Mouse (Mus musculus): Measurements from ENCODE around the gene Slc4a2. TPM values are rescaled to one million over a fixed set of nuclear protein-coding genes. Genes with fewer than 3 reads are reported as not detected.

The Slc4a2 gene
- total and polyA plus RNA-seq, 3 experiments = 20.0 to 25.5 (median 24.7) TPM

- ATAC-seq (ENCODE audit: extremely low read depth, insufficient number of reproducible peaks, low FRiP score, poor library complexity, severe bottlenecking) (no peak), DNase-seq (ENCODE audit: low spot score) (no peak)
- peaks cover 53% of the 10 kb centered on the region for H3K4me1 ChIP-seq (ENCODE audit: insufficient read depth, low read depth, low read length)
- no peak overlapping the region for H3K4me3 ChIP-seq (ENCODE audit: low read depth, low read length)
- H3K36me3 ChIP-seq (replicated peaks) = no peaks in the 10 kb centered on the region
- H3K9me3 ChIP-seq (replicated peaks) = no peaks in the 10 kb centered on the region
- TF ChIP-seq GATA2 (IDR thresholded peaks at IDR 0.05; ENCODE audit: borderline replicate concordance, low read depth, low read length) (no peak), TAL1 (conservative IDR thresholded peaks at IDR 0.05; ENCODE audit: low read depth, low read length) (no peak), GATA1 (IDR thresholded peaks at IDR 0.05; ENCODE audit: borderline replicate concordance, low read length) (no peak), CTCF (IDR thresholded peaks at IDR 0.05; ENCODE audit: low read depth, low read length) (no peak), POLR2AphosphoS5 (IDR thresholded peaks at IDR 0.05; ENCODE audit: insufficient replicate concordance, low read depth, low read length) (no peak)
- H3K27me3 ChIP-seq (ENCODE audit: insufficient read depth, low read length) = peaks cover 44% of the 10 kb centered on the region
Observed at GRCm38 (mm10) chr5:24381486-24381885, 42.2 kb upstream of the Slc4a2 start.

GRCm38 (mm10) chr5:24381988-24382387 lies 41.6 kb upstream of the Slc4a2 start:
- H3K9me3 ChIP-seq (replicated peaks) = no peaks in the 10 kb centered on the region
- ATAC-seq (ENCODE audit: extremely low read depth, insufficient number of reproducible peaks, low FRiP score, poor library complexity, severe bottlenecking) = no peak
- TF ChIP-seq POLR2AphosphoS5 (IDR thresholded peaks at IDR 0.05; ENCODE audit: insufficient replicate concordance, low read depth, low read length) (no peak), TAL1 (conservative IDR thresholded peaks at IDR 0.05; ENCODE audit: low read depth, low read length) (no peak), GATA1 (IDR thresholded peaks at IDR 0.05; ENCODE audit: borderline replicate concordance, low read length) (no peak), GATA2 (IDR thresholded peaks at IDR 0.05; ENCODE audit: borderline replicate concordance, low read depth, low read length) (no peak), CTCF (IDR thresholded peaks at IDR 0.05; ENCODE audit: low read depth, low read length) (no peak)
- H3K4me1 ChIP-seq (ENCODE audit: insufficient read depth, low read depth, low read length) = peaks cover 53% of the 10 kb centered on the region
- peaks cover 43% of the 10 kb centered on the region for H3K27me3 ChIP-seq (ENCODE audit: insufficient read depth, low read length)
- no peak for DNase-seq (ENCODE audit: low spot score)
- no peaks in the 10 kb centered on the region for H3K36me3 ChIP-seq (replicated peaks)
- no peak overlapping the region for H3K4me3 ChIP-seq (ENCODE audit: low read depth, low read length)

- Histone ChIP-seq H3K4me1 (ENCODE audit: insufficient read depth, low read depth, low read length) (peaks cover 59% of the 10 kb centered on the region), H3K27me3 (ENCODE audit: insufficient read depth, low read length) (peaks cover 43% of the 10 kb centered on the region), H3K36me3 (replicated peaks) (no peaks in the 10 kb centered on the region), H3K9me3 (replicated peaks) (peaks cover 11% of the 10 kb centered on the region), H3K4me3 (ENCODE audit: low read depth, low read length) (peak overlapping the region; percentile 76)
- peak; percentile 93 for ATAC-seq (ENCODE audit: extremely low read depth, insufficient number of reproducible peaks, low FRiP score, poor library complexity, severe bottlenecking)
- TF ChIP-seq GATA2 (IDR thresholded peaks at IDR 0.05; ENCODE audit: borderline replicate concordance, low read depth, low read length) (no peak), POLR2AphosphoS5 (IDR thresholded peaks at IDR 0.05; ENCODE audit: insufficient replicate concordance, low read depth, low read length) (no peak), TAL1 (conservative IDR thresholded peaks at IDR 0.05; ENCODE audit: low read depth, low read length) (no peak), GATA1 (IDR thresholded peaks at IDR 0.05; ENCODE audit: borderline replicate concordance, low read length) (no peak), CTCF (IDR thresholded peaks at IDR 0.05; ENCODE audit: low read depth, low read length) (no peak; the same call in 1 of the 2 replicates)
- peak; percentile 72 for DNase-seq (ENCODE audit: low spot score)
Observed at GRCm38 (mm10) chr5:24383026-24383859, 40.4 kb upstream of the Slc4a2 start.

DNA sequence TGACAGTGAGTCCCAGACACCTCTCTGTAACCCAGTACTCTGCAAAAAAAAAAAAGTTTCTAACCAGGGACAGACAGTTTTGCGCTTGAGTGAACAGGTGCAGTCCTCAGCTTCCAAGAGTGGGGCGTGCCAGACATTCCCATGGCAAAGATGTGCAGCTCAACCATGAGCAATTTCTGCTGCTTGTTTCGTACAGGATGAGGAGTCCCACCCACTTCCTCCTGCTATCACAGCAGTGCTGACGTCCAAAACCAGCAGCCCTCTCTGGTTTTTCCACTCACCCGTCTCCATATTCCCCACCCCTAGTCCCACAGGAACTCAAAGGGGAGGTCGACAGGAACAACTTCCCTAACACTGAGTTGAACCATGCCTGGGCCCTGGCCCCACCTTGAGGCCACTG lies 39.2 kb upstream of the Slc4a2 start:
- peaks cover 34% of the 10 kb centered on the region for H3K27me3 ChIP-seq (ENCODE audit: insufficient read depth, low read length)
- TF ChIP-seq TAL1 (conservative IDR thresholded peaks at IDR 0.05; ENCODE audit: low read depth, low read length) = no peak
- TF ChIP-seq GATA1 (IDR thresholded peaks at IDR 0.05; ENCODE audit: borderline replicate concordance, low read length) = no peak
- no peak for TF ChIP-seq POLR2AphosphoS5 (IDR thresholded peaks at IDR 0.05; ENCODE audit: insufficient replicate concordance, low read depth, low read length)
- TF ChIP-seq CTCF (IDR thresholded peaks at IDR 0.05; ENCODE audit: low read depth, low read length) = no peak
- no peak for TF ChIP-seq GATA2 (IDR thresholded peaks at IDR 0.05; ENCODE audit: borderline replicate concordance, low read depth, low read length)
- H3K4me1 ChIP-seq (ENCODE audit: insufficient read depth, low read depth, low read length) = peaks cover 70% of the 10 kb centered on the region
- DNase-seq (ENCODE audit: low spot score) (peak; percentile 24), ATAC-seq (ENCODE audit: extremely low read depth, insufficient number of reproducible peaks, low FRiP score, poor library complexity, severe bottlenecking) (no peak)
- H3K9me3 ChIP-seq (replicated peaks) = peaks cover 13% of the 10 kb centered on the region
- H3K36me3 ChIP-seq (replicated peaks) = no peaks in the 10 kb centered on the region
- peak overlapping the region; percentile 76; the same call in 1 of the 2 replicates for H3K4me3 ChIP-seq (ENCODE audit: low read depth, low read length)

- Histone ChIP-seq H3K9me3 (replicated peaks) (peaks cover 13% of the 10 kb centered on the region), H3K36me3 (replicated peaks) (no peaks in the 10 kb centered on the region), H3K4me3 (ENCODE audit: low read depth, low read length) (no peak overlapping the region), H3K4me1 (ENCODE audit: insufficient read depth, low read depth, low read length) (peaks cover 76% of the 10 kb centered on the region), H3K27me3 (ENCODE audit: insufficient read depth, low read length) (peaks cover 25% of the 10 kb centered on the region)
- no peak for ATAC-seq (ENCODE audit: extremely low read depth, insufficient number of reproducible peaks, low FRiP score, poor library complexity, severe bottlenecking)
- no peak for TF ChIP-seq POLR2AphosphoS5 (IDR thresholded peaks at IDR 0.05; ENCODE audit: insufficient replicate concordance, low read depth, low read length)
- TF ChIP-seq GATA2 (IDR thresholded peaks at IDR 0.05; ENCODE audit: borderline replicate concordance, low read depth, low read length) = no peak
- no peak for TF ChIP-seq GATA1 (IDR thresholded peaks at IDR 0.05; ENCODE audit: borderline replicate concordance, low read length)
- no peak for TF ChIP-seq TAL1 (conservative IDR thresholded peaks at IDR 0.05; ENCODE audit: low read depth, low read length)
- TF ChIP-seq CTCF (IDR thresholded peaks at IDR 0.05; ENCODE audit: low read depth, low read length) = no peak
- DNase-seq (ENCODE audit: low spot score) = no peak
Observed at GRCm38 (mm10) chr5:24385374-24385773, 38.3 kb upstream of the Slc4a2 start.

GRCm38 (mm10) chr5:24385887-24386550 lies 37.6 kb upstream of the Slc4a2 start:
- no peaks in the 10 kb centered on the region for H3K36me3 ChIP-seq (replicated peaks)
- TF ChIP-seq GATA1 (IDR thresholded peaks at IDR 0.05; ENCODE audit: borderline replicate concordance, low read length) (no peak), TAL1 (conservative IDR thresholded peaks at IDR 0.05; ENCODE audit: low read depth, low read length) (no peak), CTCF (IDR thresholded peaks at IDR 0.05; ENCODE audit: low read depth, low read length) (no peak), POLR2AphosphoS5 (IDR thresholded peaks at IDR 0.05; ENCODE audit: insufficient replicate concordance, low read depth, low read length) (no peak), GATA2 (IDR thresholded peaks at IDR 0.05; ENCODE audit: borderline replicate concordance, low read depth, low read length) (no peak)
- H3K4me3 ChIP-seq (ENCODE audit: low read depth, low read length) = no peak overlapping the region
- ATAC-seq (ENCODE audit: extremely low read depth, insufficient number of reproducible peaks, low FRiP score, poor library complexity, severe bottlenecking) (no peak), DNase-seq (ENCODE audit: low spot score) (no peak)
- H3K27me3 ChIP-seq (ENCODE audit: insufficient read depth, low read length) = peaks cover 25% of the 10 kb centered on the region
- H3K9me3 ChIP-seq (replicated peaks) = peaks cover 13% of the 10 kb centered on the region
- H3K4me1 ChIP-seq (ENCODE audit: insufficient read depth, low read depth, low read length) = peaks cover 74% of the 10 kb centered on the region

All from G1E (cell line).